Mouse (Mus musculus): ENCODE results near the gene Slc25a16. TPM values are rescaled to one million over a fixed set of nuclear protein-coding genes. Genes with fewer than 3 reads are reported as not detected.

Slc25a16 gene
- 26.6 and 42.8 TPM in 2 replicates for total RNA-seq (2023)

DNA sequence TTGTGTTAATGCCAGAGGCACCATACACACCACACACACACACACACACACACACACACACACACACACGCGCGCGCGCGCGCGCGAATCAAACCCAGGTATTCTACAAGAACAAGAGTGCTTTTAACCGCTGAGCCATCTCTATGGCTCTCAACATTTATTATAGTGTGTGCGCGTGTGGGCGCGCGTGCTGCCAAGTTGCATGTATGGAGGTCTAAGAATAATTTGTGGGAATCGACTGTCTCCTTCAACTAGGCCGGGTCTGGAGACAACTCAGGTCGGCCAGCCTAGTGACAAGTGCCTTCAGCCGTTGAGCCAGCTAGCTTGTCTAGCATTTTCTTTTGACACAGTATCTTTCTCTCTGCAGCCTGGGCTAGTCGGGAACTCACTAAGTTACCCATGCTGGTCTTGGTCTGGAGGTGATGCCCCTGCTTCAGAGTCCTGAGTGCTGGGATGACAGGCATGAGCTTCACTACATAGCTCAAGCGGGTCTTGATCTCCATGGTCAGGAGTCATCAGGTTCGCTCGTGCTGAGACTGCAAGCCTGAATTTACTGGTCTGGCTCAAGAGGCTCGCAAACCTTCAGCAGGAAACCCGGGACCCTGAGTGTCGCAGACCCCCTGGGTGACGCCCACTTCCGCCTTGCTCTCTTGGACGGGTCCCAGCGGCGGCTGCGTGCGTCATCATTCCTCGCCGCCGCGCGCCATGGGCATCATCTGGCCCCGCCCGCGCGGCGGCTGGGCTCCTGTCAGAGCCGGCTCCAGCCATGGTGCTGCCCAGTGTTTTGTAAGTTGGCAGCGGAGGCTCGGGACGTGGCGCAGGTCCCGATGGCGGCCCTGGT lies at the start of gene Slc25a16:
TSS of gene Slc25a16 (plus strand) at position 709 of the 841 bp plus-strand sequence.

GRCm38 (mm10) chr10:62908896-62909295 lies 11.5 kb upstream of the Slc25a16 start, which contains the start of gene Tet1:
TSS of gene Tet1 (minus strand) at chr10:62908996.

GRCm38 (mm10) chr10:62946738-62947471 lies 26.5 kb downstream of the Slc25a16 start, which contains the start of gene Dna2:
TSS of gene Dna2 (plus strand) at chr10:62947026.

DNA sequence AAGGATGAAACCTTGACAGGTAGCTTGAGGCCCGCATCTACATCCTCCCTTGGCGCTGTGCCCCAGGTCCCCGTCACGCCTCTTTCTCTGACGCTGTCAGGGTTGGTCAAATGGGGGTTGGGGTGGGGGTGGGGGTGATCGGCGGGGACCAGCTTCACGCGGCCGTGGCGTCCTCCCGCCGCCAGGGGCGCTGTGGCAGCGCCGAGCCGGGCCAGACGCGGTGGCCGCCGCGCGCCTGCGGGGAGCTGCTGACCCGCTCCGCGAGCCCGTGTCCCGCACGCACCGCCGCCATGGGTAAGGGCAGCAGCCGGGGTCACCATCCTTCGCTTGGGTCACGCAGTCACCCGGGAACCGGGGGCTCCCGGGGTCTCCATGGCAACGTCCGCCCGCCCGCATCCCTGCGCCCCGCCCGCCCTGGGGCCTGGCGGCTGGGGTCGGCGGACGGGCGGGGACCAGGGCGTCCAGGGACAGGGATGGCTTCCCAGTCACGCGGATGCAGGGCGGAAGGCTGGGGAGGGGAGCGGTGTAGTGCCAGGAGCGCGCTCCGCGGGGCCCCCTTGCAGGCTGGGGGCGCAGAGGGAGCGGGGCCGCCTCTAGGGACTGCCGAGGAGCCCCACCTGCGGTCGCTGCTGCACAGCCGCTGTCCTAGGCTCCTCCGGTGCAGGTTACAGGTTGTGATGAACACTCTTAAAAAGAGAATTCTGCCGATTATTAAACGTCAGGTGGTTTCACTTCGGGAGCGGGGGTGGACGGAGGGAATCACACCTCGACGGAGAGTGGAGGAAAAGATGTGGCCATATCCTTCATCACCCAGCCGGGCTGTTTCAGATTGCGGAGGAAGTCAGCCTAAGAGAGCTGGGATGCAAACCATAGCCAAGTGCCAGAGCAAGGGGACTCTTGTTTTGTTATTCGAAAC lies 59.9 kb downstream of the Slc25a16 start, which contains the start of gene Rufy2:
TSS of gene Rufy2 (plus strand) at position 185 of the 916 bp plus-strand sequence.

Other genes with a start within 250 kb of the Slc25a16 start
- gene Stox1, start 194.5 kb upstream of the Slc25a16 start, total RNA-seq (2023), result 0.16 TPM in 1 of 2 replicates, not detected in the other
- 72.3 and 94.3 TPM in 2 replicates for gene Ccar1, start 128.3 kb upstream of the Slc25a16 start, total RNA-seq (2023)
- 1.7 and 1.9 TPM in 2 replicates for gene Tet1, start 11.6 kb upstream of the Slc25a16 start, total RNA-seq (2023)
- gene Dna2, start 26.4 kb downstream of the Slc25a16 start, total RNA-seq (2023), result 39.1 and 56.1 TPM in 2 replicates
- 6.4 and 11.6 TPM in 2 replicates for gene Rufy2, start 59.6 kb downstream of the Slc25a16 start, total RNA-seq (2023)
- 39.5 and 59.2 TPM in 2 replicates for gene Hnrnph3, start 103.6 kb downstream of the Slc25a16 start, total RNA-seq (2023)
- gene Pbld2, start 103.7 kb downstream of the Slc25a16 start, total RNA-seq (2023), result not detected in 2 replicates
- 0.16 and 0.19 TPM in 2 replicates for gene Pbld1, start 139.5 kb downstream of the Slc25a16 start, total RNA-seq (2023)
- gene Atoh7, start 179.0 kb downstream of the Slc25a16 start, total RNA-seq (2023), result not detected in 2 replicates

Data from neutrophil, adult 65 days (primary cell).